8 mouse cellular contexts compared by ENCODE assay signal in genomic region chr11:102317298-102317900, GRCm38 (mm10). TPM values are rescaled to one million over a fixed set of nuclear protein-coding genes. Genes with fewer than 3 reads are reported as not detected.
DNase-seq lines count a peak whose midpoint lies in the region; ATAC-seq and TF ChIP-seq lines count a peak whose summit lies in the region.

No protein-coding gene starts in this region.

- peak; percentile 23 for TF ChIP-seq POLR2A in myocyte (IDR thresholded peaks at IDR 0.05; ENCODE audit: insufficient read length, low read depth)
- TF ChIP-seq POLR2A in testis, adult 2 months (IDR thresholded peaks at IDR 0.05; ENCODE audit: control insufficient read depth, low read depth, low read length), result no peak

- peaks cover 17% of the 10 kb centered on the region for H3K36me3 ChIP-seq in liver, embryonic 11.5 days (ENCODE audit: control insufficient read depth, insufficient read depth, low read length)
- peaks cover 11% of the 10 kb centered on the region for H3K36me3 ChIP-seq in myocyte (ENCODE audit: control insufficient read depth, insufficient read depth)
- H3K36me3 ChIP-seq in testis, adult 2 months (ENCODE audit: control insufficient read depth, insufficient read depth, low read length), result no peaks in the 10 kb centered on the region

- DNase-seq in heart, adult 11 months, result peak; percentile 96
- no peak for DNase-seq in heart, adult 8-10 months (ENCODE audit: low spot score)
- peak; percentile 68 for DNase-seq in cerebellum, adult 9-10 months
- peak; percentile 47 to 62 for DNase-seq in frontal cortex, postnatal 36 days (ENCODE audit: low spot score in 2 of 2)
- peak; percentile 76 for DNase-seq in liver, embryonic 11.5 days (ENCODE audit: low spot score)

- TF ChIP-seq CTCF in testis, adult 2 months (IDR thresholded peaks at IDR 0.05; ENCODE audit: control insufficient read depth, insufficient read depth, insufficient replicate concordance, low read depth, low read length), result no peak

- under 1% methylated on average over 79 of the region's 87 CpGs for WGBS in liver, embryonic 11.5 days

- peak overlapping the region; percentile 73 for H3K4me3 ChIP-seq in liver, embryonic 11.5 days (ENCODE audit: low read depth, low read length)
- H3K4me3 ChIP-seq in myocyte, result peak overlapping the region; percentile 75
- H3K4me3 ChIP-seq in testis, adult 2 months (ENCODE audit: control insufficient read depth, low read depth, low read length), result peak overlapping the region; percentile 80

- peak overlapping the region; percentile 99 for H3K9ac ChIP-seq in liver, embryonic 11.5 days (ENCODE audit: low read depth, low read length)

- peaks cover 5% of the 10 kb centered on the region; the same call in 1 of the 2 replicates for H3K27me3 ChIP-seq in liver, embryonic 11.5 days (replicated peaks; ENCODE audit: control insufficient read depth, insufficient read depth, low read length)
- no peaks in the 10 kb centered on the region for H3K27me3 ChIP-seq in myocyte (ENCODE audit: control insufficient read depth, insufficient read depth, insufficient read length)
- H3K27me3 ChIP-seq in testis, adult 2 months (ENCODE audit: control insufficient read depth, insufficient read depth, low read length), result peaks cover 2% of the 10 kb centered on the region; the same call in 1 of the 2 replicates

- H3ac ChIP-seq in myocyte (ENCODE audit: control insufficient read depth, insufficient read length), result peak overlapping the region; percentile 98

- peak overlapping the region; percentile 93 for H3K27ac ChIP-seq in liver, embryonic 11.5 days (ENCODE audit: low read depth, low read length)
- H3K27ac ChIP-seq in testis, adult 2 months (ENCODE audit: control insufficient read depth, insufficient read depth, low read depth, low read length), result peak overlapping the region; percentile 80

- H3K4me2 ChIP-seq in liver, embryonic 11.5 days, result peak overlapping the region; percentile 99
- H3K4me2 ChIP-seq in myocyte (ENCODE audit: low read depth), result no peak overlapping the region

- ATAC-seq in inflammation-experienced regulatory T-cells, adult 6 months, result peak; percentile 12
- peak; percentile 25 for ATAC-seq in liver, embryonic 11.5 days (replicated peaks; ENCODE audit: low FRiP score)

- peaks cover 22% of the 10 kb centered on the region for H3K79me2 ChIP-seq in myocyte (ENCODE audit: control insufficient read depth, insufficient read depth)

- H3K4me1 ChIP-seq in liver, embryonic 11.5 days (replicated peaks; ENCODE audit: control insufficient read depth, insufficient read depth, low read length), result peaks cover 17% of the 10 kb centered on the region
- H3K4me1 ChIP-seq in testis, adult 2 months (ENCODE audit: control insufficient read depth, insufficient read depth, low read length), result peaks cover 15% of the 10 kb centered on the region

- H3K9me3 ChIP-seq in liver, embryonic 11.5 days (ENCODE audit: control insufficient read depth, low read length), result no peaks in the 10 kb centered on the region

TF ChIP-seq in myocyte, 11 proteins besides CTCF, POLR2A, EP300 and RAD21:
- TF ChIP-seq TCF3 (IDR thresholded peaks at IDR 0.05; ENCODE audit: insufficient read length, low read depth), result no peak
- peak; percentile 2 for TF ChIP-seq REST (IDR thresholded peaks at IDR 0.05; ENCODE audit: insufficient read depth, insufficient read length)
TF ChIP-seq in myocyte: peak in this region for 1.

RNA-seq across cellular contexts. Expression of gene Ubtf, which starts 2.1 kb away (rescaled TPM):
- 10 to 100 TPM; 48.6 to 59.7 (median 52.1) TPM for total RNA-seq in heart, adult 8-10 months (2022)
- polyA plus RNA-seq in inflammation-experienced regulatory T-cells, adult 6 months (2017; shearing (Covaris generic)), result 10 to 100 TPM; 42.5 to 45.0 (median 44.6) TPM
- polyA plus RNA-seq in liver, embryonic 11.5 days (2014; fragmentation: Nextera tagmentation; extraction: Ambion mirVana), result 104 and 108 TPM in 2 replicates
- 58.6 TPM for polyA plus RNA-seq in myocyte (2012; fragmentation: generic; extraction: Trizol)
- polyA plus RNA-seq in testis, adult 2 months (2012; rRNA removed), result 8.6 and 8.9 TPM in 2 replicates

RNA-seq across cellular contexts. Expression of gene Atxn7l3, which starts 21.0 kb away (rescaled TPM):
- total RNA-seq in heart, adult 8-10 months (2022), result 10 to 100 TPM; 17.7 to 21.1 (median 20.1) TPM
- 1 to 10 TPM; 6.5 to 8.0 (median 6.9) TPM for polyA plus RNA-seq in inflammation-experienced regulatory T-cells, adult 6 months (2017; shearing (Covaris generic))
- 11.4 and 14.7 TPM in 2 replicates for polyA plus RNA-seq in liver, embryonic 11.5 days (2014; fragmentation: Nextera tagmentation; extraction: Ambion mirVana)
- 39.5 TPM for polyA plus RNA-seq in myocyte (2012; fragmentation: generic; extraction: Trizol)
- polyA plus RNA-seq in testis, adult 2 months (2012; rRNA removed), result 16.8 and 17.8 TPM in 2 replicates

RNA-seq across cellular contexts. Expression of gene Tmub2, which starts 32.7 kb away (rescaled TPM):
- total RNA-seq in heart, adult 8-10 months (2022), result 10 to 100 TPM; 27.0 to 28.1 (median 27.6) TPM
- 10 to 100 TPM; 43.1 to 61.2 (median 51.8) TPM for polyA plus RNA-seq in inflammation-experienced regulatory T-cells, adult 6 months (2017; shearing (Covaris generic))
- polyA plus RNA-seq in liver, embryonic 11.5 days (2014; fragmentation: Nextera tagmentation; extraction: Ambion mirVana), result 41.6 and 44.8 TPM in 2 replicates
- polyA plus RNA-seq in myocyte (2012; fragmentation: generic; extraction: Trizol), result 39.5 TPM
- 32.6 and 35.2 TPM in 2 replicates for polyA plus RNA-seq in testis, adult 2 months (2012; rRNA removed)

RNA-seq across cellular contexts. Expression of gene Slc4a1, which starts 48.6 kb away (rescaled TPM):
- total RNA-seq in heart, adult 8-10 months (2022), result 1 to 10 TPM in 2 of 4 experiments, under 1 TPM in 2; 0.19 to 4.5 (median 1.5) TPM
- polyA plus RNA-seq in inflammation-experienced regulatory T-cells, adult 6 months (2017; shearing (Covaris generic)), result under 1 TPM in 1 of 3 experiments, not detected in 2; 0.08 TPM
- 191 and 229 TPM in 2 replicates for polyA plus RNA-seq in liver, embryonic 11.5 days (2014; fragmentation: Nextera tagmentation; extraction: Ambion mirVana)
- not detected for polyA plus RNA-seq in myocyte (2012; fragmentation: generic; extraction: Trizol)
- not detected in 2 replicates for polyA plus RNA-seq in testis, adult 2 months (2012; rRNA removed)

RNA-seq across cellular contexts. Expression of gene Asb16, which starts 48.9 kb away (rescaled TPM):
- 1 to 10 TPM; 1.3 to 1.6 (median 1.5) TPM for total RNA-seq in heart, adult 8-10 months (2022)
- not detected for polyA plus RNA-seq in inflammation-experienced regulatory T-cells, adult 6 months (2017; shearing (Covaris generic))
- polyA plus RNA-seq in liver, embryonic 11.5 days (2014; fragmentation: Nextera tagmentation; extraction: Ambion mirVana), result 0.05 and 0.12 TPM in 2 replicates
- polyA plus RNA-seq in myocyte (2012; fragmentation: generic; extraction: Trizol), result 5.1 TPM
- polyA plus RNA-seq in testis, adult 2 months (2012; rRNA removed), result 0.10 and 0.11 TPM in 2 replicates
